Mouse (Mus musculus) liver, postnatal 0 days (tissue): Measurements from ENCODE around the gene Pcmt1.

Experiments
- CTCF ChIP-seq: sonication (generic); IDR thresholded peaks from 2 replicates; pipeline ENCODE4 v1.5.1; 2016; ENCODE audit warnings: antibody characterized with exemption, low read depth
- EP300 ChIP-seq: IDR thresholded peaks from 2 replicates; pipeline ENCODE4 v1.6.1; 2016; ENCODE audit warnings: antibody characterized with exemption, low read depth, mild to moderate bottlenecking

GRCm38 (mm10) chr10:7667342-7667802, 13.6 kb downstream of the Pcmt1 start, which contains the start of gene Nup43:
- TF ChIP-seq CTCF (no peak), EP300 (no peak; the same call in 1 of the 2 replicates)
